Mouse (Mus musculus) adrenal gland, adult 2 months (tissue): ENCODE measurements at regions not wholly inside any gene's neighbourhood (a gene's known extent, or its start where the extent isn't known, plus 50 kb on each side); places are given as distances from the start of the nearest gene placed in this dataset.

Experiments
- DNase-seq: peaks from one replicate; pipeline ENCODE4 v3.0.0; 2021

DNA sequence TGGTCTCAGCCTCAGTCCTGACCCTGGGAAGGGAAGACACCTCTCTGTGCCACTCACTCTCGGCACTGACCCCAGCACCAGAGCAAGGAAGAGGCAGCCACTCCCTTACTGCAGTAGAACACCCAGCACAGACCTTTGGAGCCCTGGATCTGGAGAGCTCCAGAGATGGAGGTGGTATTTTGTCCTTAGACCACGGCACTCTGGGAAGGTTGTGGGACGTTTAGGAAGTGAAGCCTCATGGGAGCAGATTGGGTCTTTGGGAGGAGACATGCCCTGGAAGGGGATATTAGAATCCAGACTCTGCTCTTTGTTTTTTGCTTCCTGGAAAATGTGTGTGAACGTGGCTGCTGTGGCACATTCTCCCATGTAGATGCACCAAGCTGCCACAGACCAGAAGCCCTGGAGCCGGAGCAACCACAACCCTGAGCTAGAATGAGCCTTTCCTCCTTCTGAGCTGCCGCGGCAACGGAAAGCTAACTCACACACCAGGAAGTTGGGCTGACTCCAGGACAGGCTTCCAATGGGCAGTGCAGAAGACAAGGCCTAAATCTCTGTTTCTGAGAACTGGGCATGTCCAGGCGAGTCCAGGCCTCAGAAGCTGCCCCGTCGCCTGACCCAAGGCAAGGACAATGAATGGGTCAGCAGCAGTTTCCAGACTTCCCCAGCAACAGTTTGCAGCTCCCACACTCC is 356.9 kb upstream of the Kcnab2 start:
- DNase-seq: no peak

DNA sequence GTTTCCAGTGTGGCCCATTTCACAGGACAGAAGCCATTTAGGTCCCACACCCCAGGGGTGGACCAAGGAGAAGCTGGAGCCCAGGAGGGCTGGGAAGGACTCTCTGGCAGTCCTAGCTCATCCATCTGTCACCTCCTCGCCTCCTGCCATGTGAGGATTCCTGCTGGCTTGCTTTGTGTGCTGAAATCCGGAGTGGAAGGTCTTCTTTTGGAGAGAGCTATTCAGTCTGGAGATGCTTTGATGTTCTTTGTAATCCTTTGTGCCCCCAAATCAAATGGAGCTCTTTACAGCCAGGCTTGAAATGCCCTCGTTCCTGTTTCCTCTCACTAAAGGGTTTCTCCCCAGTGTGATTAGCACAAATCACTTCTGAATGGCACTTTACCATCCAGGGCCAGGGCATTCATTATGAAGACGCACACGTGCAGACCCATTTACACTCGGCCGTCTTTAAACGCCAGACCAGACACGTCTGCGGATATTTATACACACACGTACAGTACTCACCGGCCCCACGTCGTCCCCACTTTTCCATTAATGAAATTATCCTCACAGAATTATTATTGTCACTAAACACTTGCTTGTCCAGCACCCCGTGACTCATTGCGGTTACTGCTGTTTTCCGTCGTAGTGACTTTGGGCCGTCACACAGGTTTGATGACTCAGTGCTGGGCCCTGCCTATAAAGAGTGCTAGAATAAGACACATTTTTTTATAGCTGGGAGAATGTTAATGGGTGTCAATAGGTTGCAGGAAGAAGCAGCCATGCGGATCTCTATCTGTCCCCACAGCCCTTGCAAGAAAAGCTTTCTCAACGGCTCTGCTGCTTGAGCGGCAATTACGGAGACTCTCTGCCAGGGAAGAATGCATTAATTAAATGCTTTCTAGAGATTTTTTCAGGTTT is 356.0 kb upstream of the Kcnab2 start:
- DNase-seq: peak; percentile 25

DNA sequence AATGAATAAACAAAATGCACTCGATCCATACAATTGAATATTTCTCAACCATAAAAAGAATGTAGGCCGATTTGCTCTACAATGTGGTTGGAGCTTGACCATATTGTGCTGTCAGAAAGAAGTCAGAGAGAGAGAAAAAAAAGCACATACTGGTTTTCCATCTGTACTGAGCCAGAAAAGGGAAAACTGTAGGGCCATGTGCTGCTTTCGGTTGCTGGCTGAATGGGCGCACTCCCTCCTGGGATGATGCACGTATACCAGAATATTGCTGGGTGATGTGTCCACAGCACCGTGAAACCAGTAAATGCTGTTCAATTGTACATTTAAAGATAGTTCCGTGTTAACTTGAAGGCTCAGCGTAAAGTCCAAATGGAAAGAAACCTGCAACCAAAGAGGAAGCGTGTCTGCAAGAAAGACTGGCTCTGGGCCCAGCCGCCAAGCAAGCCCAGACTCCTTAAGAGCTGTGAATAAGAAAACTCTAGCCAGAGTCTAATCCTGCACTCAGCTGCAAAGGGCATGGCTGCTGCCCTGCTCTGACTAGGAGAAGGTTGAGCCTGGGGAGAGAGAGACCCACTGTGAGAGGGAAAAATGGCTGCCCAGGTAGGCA is 355.2 kb upstream of the Kcnab2 start:
- DNase-seq: no peak

DNA sequence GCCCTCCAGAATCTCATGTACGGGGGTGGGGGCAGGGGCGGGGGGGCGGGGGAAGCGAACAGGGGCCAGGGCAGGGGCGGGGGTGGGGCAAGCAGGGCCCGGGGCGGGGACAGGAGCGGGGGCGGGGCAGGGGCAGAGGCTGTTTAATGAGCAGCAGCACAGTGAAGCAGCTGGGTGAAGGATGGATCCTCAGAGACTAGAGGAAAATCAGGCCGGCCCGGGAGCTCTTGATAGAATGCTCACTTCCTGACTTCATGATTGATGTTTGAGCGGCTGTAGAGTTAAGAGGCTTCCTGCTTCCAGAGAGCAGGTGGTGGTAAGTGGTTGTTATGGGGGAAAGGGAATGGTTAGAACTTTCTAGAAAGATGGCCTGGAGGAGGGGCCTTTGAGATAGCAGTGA is 347.5 kb upstream of the Kcnab2 start:
- no peak for DNase-seq

DNA sequence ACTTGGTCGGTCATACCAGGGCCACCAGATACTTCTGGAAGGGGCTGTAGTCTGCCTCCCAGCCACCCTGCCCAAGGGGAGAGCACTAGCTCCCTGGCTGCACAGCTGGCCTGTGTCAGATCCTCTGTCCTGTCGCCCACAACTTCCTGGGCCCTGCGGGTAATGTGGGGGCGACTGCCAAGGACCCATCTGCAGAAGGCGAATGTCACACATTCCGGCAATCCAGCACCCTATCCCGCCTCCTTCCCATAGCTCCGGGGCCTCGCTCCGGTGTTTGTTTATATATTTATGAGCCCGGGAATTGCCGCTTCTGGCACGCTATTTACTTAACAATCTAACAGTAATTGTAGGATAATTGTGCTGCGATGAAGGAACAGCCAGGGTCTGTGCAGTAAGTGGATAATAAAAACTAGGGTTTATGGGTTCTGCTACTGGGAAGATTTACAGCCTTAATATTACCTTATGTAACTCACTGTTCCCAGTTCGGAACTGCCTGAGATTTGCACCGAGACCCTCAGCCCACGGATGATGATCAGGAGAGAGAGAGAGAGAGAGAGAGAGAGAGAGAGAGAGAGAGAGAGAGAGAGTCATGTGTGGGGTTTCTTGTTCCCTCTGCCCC is 338.6 kb upstream of the Kcnab2 start:
- no peak for DNase-seq

DNA sequence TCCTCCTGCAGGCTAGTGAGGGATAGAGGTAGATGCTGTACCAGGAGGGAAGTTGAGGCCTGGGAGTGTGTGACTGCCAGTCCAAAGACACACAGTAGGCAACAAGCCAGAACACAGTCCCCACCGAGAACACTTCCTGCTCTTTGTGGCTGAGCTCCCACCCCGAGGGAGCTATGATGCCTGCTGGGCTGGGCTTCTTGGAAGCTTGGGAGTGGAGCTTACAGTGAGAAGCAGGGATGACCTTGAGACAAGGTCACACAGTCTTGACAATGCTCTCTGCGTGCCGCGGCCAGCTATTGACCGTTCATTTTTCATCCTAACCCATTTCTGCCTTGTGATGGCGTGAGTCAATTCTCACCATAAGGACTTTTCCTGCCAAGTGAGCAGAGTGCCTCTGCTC is 328.9 kb upstream of the Kcnab2 start:
- DNase-seq: peak; percentile 4

DNA sequence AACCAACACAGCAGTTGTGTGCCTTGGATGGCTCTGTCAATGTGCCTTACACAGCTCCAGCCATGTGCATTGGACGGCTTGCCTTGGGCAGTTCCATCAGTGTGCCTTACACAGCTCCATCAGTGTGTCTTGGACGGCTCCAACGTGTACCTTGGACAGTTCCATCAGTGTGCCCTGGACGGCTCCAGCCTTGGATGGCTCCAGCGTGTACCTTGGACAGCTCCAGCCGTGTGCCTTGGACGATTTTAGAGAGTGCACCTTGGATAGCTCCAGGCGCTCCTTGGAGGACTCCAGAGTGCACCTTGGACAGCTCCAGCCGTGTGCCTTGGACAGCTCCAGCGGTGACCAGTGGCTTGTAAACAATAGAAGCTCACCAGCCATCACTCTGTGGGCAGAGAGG is 321.7 kb upstream of the Kcnab2 start:
- peak; percentile 31 for DNase-seq

DNA sequence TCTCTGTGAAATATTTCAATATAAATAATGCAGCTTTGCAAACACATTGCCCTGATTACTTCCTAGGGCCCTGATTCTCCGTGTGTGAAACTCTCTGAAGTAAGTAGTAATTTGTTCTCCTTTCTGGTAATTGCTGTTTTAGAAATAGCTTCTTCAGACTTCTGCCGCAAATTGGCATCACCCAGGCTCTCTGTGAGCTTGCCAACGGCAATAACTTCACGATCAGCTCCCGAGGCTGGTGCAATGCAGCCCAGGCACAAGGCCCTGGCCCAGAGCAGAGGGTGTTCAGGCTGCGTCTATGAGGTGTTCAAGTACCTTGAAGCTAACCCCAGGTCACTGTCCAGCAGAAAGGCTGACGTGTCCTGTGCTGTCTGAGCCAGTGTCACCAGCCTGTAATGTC is 310.8 kb upstream of the Kcnab2 start:
- DNase-seq: no peak

DNA sequence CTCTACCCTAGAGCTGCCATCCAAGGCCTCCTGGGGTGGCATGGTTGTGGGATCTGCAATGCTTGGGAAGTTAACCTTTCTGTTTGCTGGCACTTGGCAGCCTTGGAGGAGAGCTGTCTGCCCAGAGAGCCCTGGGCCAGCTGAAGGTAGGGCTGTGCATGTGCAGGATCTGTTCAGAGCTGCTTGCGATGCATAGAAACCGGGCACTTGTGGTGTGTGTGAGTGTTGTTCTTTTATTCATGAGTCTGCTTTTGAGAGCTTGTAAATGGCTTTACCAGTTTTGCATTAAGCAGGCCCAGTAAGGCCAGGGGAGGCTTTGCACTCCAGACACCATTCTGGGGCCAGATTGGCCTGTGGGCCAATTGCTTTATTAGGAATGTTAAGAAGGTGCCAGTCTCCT is 307.3 kb upstream of the Kcnab2 start:
- no peak for DNase-seq

DNA sequence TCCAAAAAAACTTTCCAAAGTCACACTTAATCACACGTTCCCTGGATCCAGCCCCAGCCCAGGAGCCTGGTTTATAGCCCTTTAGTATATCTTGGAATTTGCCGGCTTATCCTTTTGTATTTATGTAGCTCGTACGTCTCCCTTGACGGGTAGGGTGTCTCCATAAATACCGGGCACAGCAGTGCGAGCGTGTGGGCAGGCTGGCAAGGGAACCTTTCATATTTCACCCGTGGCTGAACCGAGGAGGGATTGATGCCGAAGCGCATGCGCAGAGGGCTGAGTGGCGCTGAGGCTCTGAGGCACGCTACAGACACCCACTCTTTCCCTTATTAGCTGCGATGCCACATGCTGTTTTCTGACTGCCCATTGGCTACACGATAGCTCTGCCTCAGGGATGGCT is 301.9 kb upstream of the Kcnab2 start:
- peak; percentile 3 for DNase-seq

DNA sequence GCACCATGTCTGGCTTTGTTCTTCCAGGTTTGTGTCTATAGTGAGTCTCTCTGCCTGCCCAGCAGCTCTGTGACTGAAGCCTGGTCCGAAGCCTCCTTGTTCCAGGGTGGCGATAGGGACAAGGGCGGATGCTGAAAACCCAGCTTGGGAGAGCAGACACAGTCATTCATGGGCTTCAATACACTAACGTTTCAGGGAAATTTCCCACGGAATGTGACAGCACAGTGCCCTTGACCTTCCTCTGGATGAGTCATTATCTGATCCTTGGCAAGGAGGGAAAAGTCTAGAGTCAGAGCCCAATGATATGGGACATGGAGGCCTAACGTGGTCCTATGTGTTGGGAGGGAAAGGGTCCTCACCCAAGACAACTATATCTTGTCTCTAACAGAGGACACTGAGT is 298.1 kb upstream of the Kcnab2 start:
- peak; percentile 64 for DNase-seq

DNA sequence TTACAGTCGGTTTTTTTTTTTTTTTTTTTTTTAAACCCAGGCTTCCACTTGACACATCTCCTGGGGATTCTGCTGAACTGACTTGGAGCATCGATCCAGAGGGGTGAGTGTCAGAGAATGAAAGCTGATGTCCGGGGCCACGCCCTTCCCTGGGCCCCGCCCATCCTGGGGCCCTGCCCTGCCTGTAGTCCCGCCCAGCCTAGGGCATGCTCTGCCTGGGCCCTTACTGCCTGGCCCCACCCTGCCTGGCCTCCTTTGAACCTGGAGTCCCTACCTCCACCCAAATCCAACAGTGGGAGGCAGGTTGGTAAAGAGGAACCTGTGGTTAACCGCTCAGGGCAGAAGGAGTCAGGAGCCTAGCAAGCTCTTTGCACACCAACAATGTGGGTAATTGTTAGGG is 293.7 kb upstream of the Kcnab2 start:
- DNase-seq: no peak

DNA sequence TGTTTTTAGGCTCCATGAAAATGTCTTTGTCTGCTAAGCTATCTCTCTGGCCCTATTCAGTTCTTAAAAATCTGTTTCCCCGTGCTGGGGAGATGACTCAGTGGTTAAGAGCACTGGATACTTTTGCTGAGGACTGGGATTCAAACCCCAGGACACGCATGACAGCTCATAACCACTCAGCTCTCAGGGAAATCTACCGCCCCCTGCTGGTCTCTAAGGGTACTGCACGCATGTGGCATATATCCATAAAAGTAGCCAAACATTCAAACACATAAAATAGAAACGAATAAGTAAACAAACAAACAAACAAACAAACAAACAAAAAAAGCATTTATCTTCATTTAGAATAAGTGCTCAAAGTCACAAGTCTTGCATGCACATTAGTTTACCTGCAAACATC is 289.7 kb upstream of the Kcnab2 start:
- no peak for DNase-seq

DNA sequence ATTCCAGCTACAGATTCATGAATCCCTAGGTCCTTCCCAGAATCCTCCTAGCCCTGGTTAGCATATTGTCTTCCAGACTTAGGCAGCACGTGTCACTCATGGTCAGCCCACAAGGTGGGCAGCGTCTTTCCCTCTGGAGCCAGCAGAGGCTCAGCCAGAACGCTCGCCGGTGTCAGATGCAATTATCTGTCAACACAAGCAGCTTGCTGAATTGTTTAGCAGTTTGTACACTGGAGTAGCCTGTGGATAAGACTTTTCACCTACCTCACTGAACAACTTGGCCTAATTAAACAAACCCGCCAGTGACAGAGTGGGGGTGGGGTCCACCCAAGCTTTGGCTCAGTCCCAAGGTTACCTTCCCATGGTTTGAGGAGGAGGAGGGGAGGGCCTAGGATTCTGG is 285.4 kb upstream of the Kcnab2 start:
- no peak for DNase-seq

DNA sequence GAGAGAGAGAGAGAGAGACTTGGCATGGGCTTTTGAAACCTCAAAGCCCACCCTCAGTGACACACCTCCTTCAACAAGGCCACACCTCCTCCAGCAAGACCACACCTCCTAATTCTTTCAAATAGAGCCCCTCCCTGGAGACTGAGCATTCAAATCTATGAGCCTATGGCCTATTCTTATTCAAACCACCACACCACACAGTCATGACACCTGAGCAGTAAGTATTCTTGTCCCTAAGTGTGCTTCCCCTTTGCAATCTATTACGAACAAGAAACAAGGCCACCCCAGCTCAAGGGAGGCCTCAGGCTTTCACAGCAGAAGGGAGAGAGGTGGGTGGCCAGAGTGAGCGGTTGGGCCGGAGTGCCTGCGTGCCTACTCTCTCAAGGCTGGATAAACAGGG is 284.9 kb upstream of the Kcnab2 start:
- DNase-seq: no peak

DNA sequence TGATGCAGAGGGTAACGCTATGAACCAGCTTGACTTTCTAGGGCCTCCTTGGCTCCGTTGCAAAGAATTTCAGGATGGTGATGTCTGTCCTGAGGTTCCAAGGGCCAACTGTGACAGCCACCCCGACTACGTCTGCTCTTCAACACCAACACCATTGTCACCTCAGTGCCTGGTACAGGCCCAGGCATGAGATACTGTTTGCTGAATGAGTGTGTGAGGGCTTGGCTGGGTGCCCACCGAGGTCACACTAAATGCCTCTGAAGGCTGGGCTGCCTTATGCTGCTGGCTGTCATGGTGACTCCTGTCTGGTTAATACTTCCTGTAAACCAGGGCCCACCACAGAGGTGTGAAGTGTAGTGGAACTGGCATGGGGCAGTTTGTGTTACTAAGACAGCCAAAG is 279.5 kb upstream of the Kcnab2 start:
- DNase-seq: no peak

DNA sequence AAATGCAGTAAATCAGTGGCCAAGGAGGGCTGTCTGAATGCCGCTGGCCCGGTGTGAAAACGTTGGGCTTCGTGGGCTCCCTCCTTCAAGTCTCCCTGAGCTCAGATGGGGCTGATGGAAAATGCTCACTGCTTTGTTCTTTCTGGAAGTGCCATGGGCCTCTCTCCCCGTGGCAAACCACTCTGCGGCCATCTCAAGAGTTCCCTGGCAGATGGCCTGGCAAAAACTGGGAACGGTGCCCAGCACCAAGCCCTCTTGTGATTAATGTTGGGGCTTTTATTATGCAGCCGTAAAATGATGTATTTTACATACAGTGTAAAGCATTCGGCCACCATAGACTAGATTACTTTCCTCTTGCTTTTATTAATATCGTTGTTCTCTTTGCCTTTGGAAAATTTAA is 278.9 kb upstream of the Kcnab2 start:
- peak; percentile 62 for DNase-seq

DNA sequence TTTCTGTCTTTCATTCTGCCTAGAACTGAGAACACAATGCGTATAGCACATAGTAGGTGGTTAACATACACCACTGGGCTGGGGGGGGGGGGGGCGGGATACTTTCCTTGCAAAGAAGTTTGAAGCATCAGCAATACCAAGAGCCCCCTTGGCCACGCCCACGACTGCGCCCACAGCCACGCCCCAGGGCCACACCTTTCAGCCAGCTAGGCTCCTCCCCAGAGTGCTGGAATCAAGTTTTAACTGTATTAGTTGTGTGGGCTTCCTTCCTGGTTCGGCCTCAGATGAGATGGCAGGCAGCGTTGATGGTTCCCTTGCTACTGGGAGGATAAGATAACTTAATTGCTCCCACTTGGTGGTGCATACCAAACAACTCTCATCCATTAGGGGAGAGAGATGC is 278.1 kb upstream of the Kcnab2 start:
- no peak for DNase-seq

DNA sequence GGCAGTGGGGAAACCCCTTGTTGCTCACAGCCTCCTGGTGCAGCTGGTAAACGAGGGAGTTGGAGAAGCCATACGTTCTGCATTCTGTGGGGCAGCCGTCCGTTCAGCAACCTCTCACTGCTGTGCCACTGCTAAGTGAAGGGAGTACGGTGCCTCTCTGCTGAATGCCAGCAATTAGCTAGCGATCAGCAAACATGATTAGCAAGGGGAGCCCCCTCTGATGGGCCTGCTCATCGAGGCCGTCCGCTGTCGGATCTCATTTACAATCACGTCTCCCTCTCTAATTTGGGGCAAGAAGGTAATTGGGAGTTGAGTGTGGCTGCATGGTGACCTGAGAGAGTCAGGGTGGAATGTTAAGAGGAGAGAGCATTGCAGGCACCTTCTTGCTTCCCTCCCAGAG is 266.7 kb upstream of the Kcnab2 start:
- DNase-seq: no peak

DNA sequence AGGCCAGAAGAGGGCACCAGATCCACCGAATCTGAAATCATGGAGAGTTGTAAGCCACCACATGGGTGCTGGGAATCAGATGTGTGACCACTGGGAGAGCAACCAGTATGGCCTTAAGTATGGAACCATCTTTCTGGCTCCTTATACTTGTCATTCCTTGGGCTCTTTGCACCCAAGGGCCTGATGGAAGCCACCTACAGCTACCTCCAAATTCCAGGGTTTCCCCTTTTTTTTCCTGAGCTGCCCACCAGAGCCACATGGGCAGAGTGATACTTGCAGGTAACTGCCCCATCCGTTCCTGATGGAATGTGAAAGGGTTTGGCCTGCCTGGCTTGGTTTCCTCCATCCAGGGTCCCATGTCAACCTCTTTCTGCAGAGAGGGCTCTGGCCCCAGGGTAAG is 255.3 kb upstream of the Kcnab2 start:
- DNase-seq: no peak

DNA sequence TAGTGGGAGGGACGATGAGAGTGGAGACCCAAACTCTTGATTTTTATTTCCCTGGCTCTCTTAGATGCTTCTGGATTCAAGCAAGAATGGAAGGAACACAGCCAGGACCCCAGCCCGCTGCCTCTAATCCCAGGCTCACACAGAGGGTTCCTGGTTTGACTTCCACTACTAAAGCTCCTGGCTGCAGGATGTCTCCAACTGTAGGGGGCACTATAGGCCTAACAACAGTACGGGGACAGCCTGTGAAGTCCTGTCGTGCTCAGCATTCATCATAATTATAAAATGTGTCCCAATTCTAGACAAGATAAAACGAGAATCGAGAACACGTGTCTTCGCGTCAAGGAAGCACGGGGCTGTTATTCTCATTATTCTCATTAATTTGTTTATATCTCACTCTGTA is 254.3 kb upstream of the Kcnab2 start:
- DNase-seq: peak; percentile 2

DNA sequence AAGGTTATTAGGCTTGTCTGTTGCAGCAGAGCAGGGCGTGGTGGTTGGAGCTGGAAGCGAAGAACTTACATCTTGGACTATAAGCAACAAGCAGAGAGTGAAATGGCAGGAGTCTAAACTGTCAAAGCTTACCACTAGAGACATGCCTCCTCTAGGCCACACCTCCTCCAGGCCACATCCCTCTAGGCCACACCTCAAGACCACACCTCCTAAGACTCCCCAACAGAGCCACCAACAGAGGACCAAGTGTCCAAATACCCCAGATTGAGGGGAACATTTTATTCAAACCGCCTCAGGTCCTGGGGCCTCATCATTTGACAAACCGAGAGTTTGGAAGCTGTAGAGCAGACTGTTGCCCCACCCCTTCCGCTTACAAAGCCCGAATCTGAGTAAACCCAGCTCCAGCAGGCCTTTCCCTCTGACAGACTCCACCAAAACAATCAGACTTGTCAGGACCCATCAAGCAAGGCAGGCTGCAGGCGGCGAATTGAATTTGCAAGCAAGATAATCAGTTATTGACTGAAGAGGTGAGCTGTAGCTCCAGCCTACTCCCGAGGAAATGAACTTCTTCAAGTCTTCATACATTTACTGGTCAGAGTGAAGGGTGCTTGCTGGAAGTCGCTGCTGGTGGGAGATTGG is 253.5 kb upstream of the Kcnab2 start:
- no peak for DNase-seq
